Mouse (Mus musculus): Measurements from ENCODE around the gene Rnf6.

DNA sequence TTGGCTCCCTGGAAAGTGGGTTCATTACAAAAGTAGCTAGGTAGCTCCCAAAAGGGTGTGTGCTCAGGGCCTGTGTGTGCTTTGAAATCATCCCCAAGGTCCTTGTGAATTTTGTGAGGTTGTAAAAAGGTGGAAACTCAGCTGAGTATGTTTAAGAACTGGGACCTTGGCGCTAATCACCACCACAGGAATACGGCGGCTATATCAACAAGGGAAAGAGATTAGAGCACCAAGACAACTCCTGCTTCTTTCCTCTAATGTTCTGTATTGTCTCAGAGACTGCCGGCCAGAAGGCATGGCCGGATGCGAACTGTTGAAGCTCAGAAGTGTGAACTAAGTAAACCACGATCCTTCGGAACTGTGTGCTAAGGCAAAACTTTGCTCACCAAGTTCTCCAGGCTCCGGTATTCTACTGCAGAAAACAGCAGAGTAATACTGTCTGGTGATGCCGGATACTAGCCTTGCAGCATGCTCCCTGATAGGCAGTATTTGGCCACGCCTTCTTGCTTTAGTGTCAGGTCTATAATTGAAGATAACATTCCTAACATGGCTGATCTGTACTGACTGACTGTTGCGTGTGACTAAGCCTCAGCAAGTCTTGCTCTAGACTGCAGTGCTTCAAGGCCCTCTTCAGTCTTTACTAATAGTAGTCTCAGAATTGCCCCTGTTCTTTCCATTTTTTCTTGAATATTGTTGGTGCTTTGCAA is 29.2 kb upstream of the Rnf6 start:
- TF ChIP-seq CTCF (IDR thresholded peaks at IDR 0.05; ENCODE audit: low read depth, low read length) (no peak), POLR2A (IDR thresholded peaks at IDR 0.05; ENCODE audit: extremely low read depth, insufficient read depth, low read length) (no peak)
